Mouse (Mus musculus): ENCODE measurements at regions not wholly inside any gene's neighbourhood (a gene's known extent, or its start where the extent isn't known, plus 50 kb on each side); places are given as distances from the start of the nearest gene placed in this dataset.

GRCm38 (mm10) chr2:166482720-166483616 lies 230.7 kb downstream of the Prex1 start:
- Histone ChIP-seq H3K4me1 (ENCODE audit: control insufficient read depth in 2 of 2, insufficient read depth in 2 of 2, low read length in 2 of 2, poor library complexity in 1 of 2) (peaks cover 0 to 6% of the 10 kb centered on the region in 2 experiments; a peak in 1 of 4 replicates), H3K4me3 (ENCODE audit: insufficient read depth in 1 of 2, low read depth in 1 of 2, low read length in 2 of 2, poor library complexity in 1 of 2, severe bottlenecking in 1 of 2) (no peak overlapping the region), H3K36me3 (ENCODE audit: control insufficient read depth, insufficient read depth, low read length, poor library complexity, severe bottlenecking) (no peaks in the 10 kb centered on the region), H3K27ac (ENCODE audit: insufficient read depth, low read depth, low read length, poor library complexity, severe bottlenecking) (no peak overlapping the region), H3K9me3 (ENCODE audit: control insufficient read depth, insufficient read depth, low read depth, low read length) (no peaks in the 10 kb centered on the region), H3K9ac (ENCODE audit: insufficient read depth, low read depth, low read length, poor library complexity, severe bottlenecking) (no peak overlapping the region)
- TF ChIP-seq HCFC1 (IDR thresholded peaks at IDR 0.05; ENCODE audit: borderline replicate concordance, insufficient read depth, low read length) (no peak), ZC3H11A (IDR thresholded peaks at IDR 0.05; ENCODE audit: borderline replicate concordance, low read depth, low read length) (no peak), CHD2 (IDR thresholded peaks at IDR 0.05; ENCODE audit: low read depth, low read length) (no peak), ZNF384 (IDR thresholded peaks at IDR 0.05; ENCODE audit: low read depth, low read length) (no peak), MAFK (IDR thresholded peaks at IDR 0.05; ENCODE audit: insufficient read depth, low read depth, low read length) (no peak)
- in situ Hi-C loops (cut with MboI; ENCODE audit: low sequenced_read_pairs in 2 of 2, unreplicated experiment in 2 of 2): no loop called here
- DNase-seq (ENCODE audit: low read depth, low spot score): no peak

DNA sequence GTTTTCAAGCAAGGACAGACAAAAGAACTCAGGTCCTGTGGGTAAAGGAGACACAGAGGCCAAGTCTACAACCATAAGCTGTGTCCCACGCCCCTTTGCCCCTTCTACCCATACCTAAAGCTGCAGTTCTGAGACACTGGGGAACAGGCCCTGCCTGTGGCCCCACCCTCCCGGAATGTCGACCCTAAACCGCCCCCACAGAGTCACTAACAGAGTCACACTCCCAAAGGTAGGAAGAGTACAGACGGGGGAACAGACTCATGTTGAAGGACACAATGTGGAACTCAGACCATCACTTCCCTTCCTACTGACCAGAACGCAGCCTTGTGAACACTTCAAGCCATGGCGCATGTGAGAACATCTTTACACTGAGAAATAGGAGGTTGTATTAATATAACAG lies 231.9 kb downstream of the Prex1 start:
- Histone ChIP-seq H3K36me3 (ENCODE audit: control insufficient read depth, insufficient read depth, low read length, poor library complexity, severe bottlenecking) (no peaks in the 10 kb centered on the region), H3K4me3 (ENCODE audit: insufficient read depth in 1 of 2, low read depth in 1 of 2, low read length in 2 of 2, poor library complexity in 1 of 2, severe bottlenecking in 1 of 2) (no peak overlapping the region), H3K27ac (ENCODE audit: insufficient read depth, low read depth, low read length, poor library complexity, severe bottlenecking) (no peak overlapping the region), H3K4me1 (ENCODE audit: control insufficient read depth in 2 of 2, insufficient read depth in 2 of 2, low read length in 2 of 2, poor library complexity in 1 of 2) (peaks cover 1 to 8% of the 10 kb centered on the region in 2 experiments; a peak in 2 of 4 replicates), H3K9ac (ENCODE audit: insufficient read depth, low read depth, low read length, poor library complexity, severe bottlenecking) (no peak overlapping the region), H3K9me3 (ENCODE audit: control insufficient read depth, insufficient read depth, low read depth, low read length) (no peaks in the 10 kb centered on the region)
- in situ Hi-C loops (cut with MboI; ENCODE audit: low sequenced_read_pairs in 2 of 2, unreplicated experiment in 2 of 2): no loop called here
- no peak for DNase-seq (ENCODE audit: low read depth, low spot score)
- TF ChIP-seq ZNF384 (IDR thresholded peaks at IDR 0.05; ENCODE audit: low read depth, low read length) (no peak), MAFK (IDR thresholded peaks at IDR 0.05; ENCODE audit: insufficient read depth, low read depth, low read length) (no peak), HCFC1 (IDR thresholded peaks at IDR 0.05; ENCODE audit: borderline replicate concordance, insufficient read depth, low read length) (no peak), CHD2 (IDR thresholded peaks at IDR 0.05; ENCODE audit: low read depth, low read length) (no peak), ZC3H11A (IDR thresholded peaks at IDR 0.05; ENCODE audit: borderline replicate concordance, low read depth, low read length) (no peak)

DNA sequence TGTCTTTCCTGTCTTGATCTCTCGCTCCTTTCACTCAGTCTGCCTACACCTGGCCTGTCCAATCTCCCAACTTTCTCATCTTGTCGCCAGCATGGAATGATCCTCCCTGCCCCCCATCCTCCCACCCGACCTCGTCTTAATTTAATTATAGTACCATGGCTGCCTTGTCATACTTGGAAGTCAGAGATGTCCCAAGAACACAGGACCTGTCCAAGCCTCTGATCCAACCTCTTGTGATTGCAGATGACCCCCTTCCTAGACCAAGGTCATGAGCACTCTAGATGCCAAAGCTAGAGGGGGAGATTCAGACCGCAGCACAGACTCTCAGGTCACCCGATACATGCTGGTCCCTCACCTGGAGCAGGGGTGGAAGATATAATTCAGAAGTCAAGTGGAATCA lies 232.3 kb downstream of the Prex1 start:
- in situ Hi-C loops (cut with MboI; ENCODE audit: low sequenced_read_pairs in 2 of 2, unreplicated experiment in 2 of 2): no loop called here
- H3K9me3 ChIP-seq (ENCODE audit: control insufficient read depth, insufficient read depth, low read depth, low read length): no peaks in the 10 kb centered on the region
- H3K4me3 ChIP-seq (ENCODE audit: insufficient read depth in 1 of 2, low read depth in 1 of 2, low read length in 2 of 2, poor library complexity in 1 of 2, severe bottlenecking in 1 of 2): no peak overlapping the region
- no peak for TF ChIP-seq HCFC1 (IDR thresholded peaks at IDR 0.05; ENCODE audit: borderline replicate concordance, insufficient read depth, low read length)
- no peak for TF ChIP-seq MAFK (IDR thresholded peaks at IDR 0.05; ENCODE audit: insufficient read depth, low read depth, low read length)
- no peak for TF ChIP-seq ZNF384 (IDR thresholded peaks at IDR 0.05; ENCODE audit: low read depth, low read length)
- no peak for TF ChIP-seq CHD2 (IDR thresholded peaks at IDR 0.05; ENCODE audit: low read depth, low read length)
- TF ChIP-seq ZC3H11A (IDR thresholded peaks at IDR 0.05; ENCODE audit: borderline replicate concordance, low read depth, low read length): no peak
- H3K27ac ChIP-seq (ENCODE audit: insufficient read depth, low read depth, low read length, poor library complexity, severe bottlenecking): no peak overlapping the region
- no peaks in the 10 kb centered on the region for H3K36me3 ChIP-seq (ENCODE audit: control insufficient read depth, insufficient read depth, low read length, poor library complexity, severe bottlenecking)
- no peak overlapping the region for H3K9ac ChIP-seq (ENCODE audit: insufficient read depth, low read depth, low read length, poor library complexity, severe bottlenecking)
- peaks cover 1 to 8% of the 10 kb centered on the region in 2 experiments; a peak in 2 of 4 replicates for H3K4me1 ChIP-seq (ENCODE audit: control insufficient read depth in 2 of 2, insufficient read depth in 2 of 2, low read length in 2 of 2, poor library complexity in 1 of 2)
- DNase-seq (ENCODE audit: low read depth, low spot score): no peak

- TF ChIP-seq ZNF384 (IDR thresholded peaks at IDR 0.05; ENCODE audit: low read depth, low read length) (no peak), CHD2 (IDR thresholded peaks at IDR 0.05; ENCODE audit: low read depth, low read length) (no peak), ZC3H11A (IDR thresholded peaks at IDR 0.05; ENCODE audit: borderline replicate concordance, low read depth, low read length) (no peak), MAFK (IDR thresholded peaks at IDR 0.05; ENCODE audit: insufficient read depth, low read depth, low read length) (no peak), HCFC1 (IDR thresholded peaks at IDR 0.05; ENCODE audit: borderline replicate concordance, insufficient read depth, low read length) (no peak)
- Histone ChIP-seq H3K4me3 (ENCODE audit: insufficient read depth in 1 of 2, low read depth in 1 of 2, low read length in 2 of 2, poor library complexity in 1 of 2, severe bottlenecking in 1 of 2) (no peak overlapping the region), H3K4me1 (ENCODE audit: control insufficient read depth in 2 of 2, insufficient read depth in 2 of 2, low read length in 2 of 2, poor library complexity in 1 of 2) (peaks cover 1 to 8% of the 10 kb centered on the region in 2 experiments; a peak in 2 of 4 replicates), H3K9me3 (ENCODE audit: control insufficient read depth, insufficient read depth, low read depth, low read length) (no peaks in the 10 kb centered on the region), H3K36me3 (ENCODE audit: control insufficient read depth, insufficient read depth, low read length, poor library complexity, severe bottlenecking) (no peaks in the 10 kb centered on the region), H3K9ac (ENCODE audit: insufficient read depth, low read depth, low read length, poor library complexity, severe bottlenecking) (no peak overlapping the region), H3K27ac (ENCODE audit: insufficient read depth, low read depth, low read length, poor library complexity, severe bottlenecking) (no peak overlapping the region)
- no peak for DNase-seq (ENCODE audit: low read depth, low spot score)
- in situ Hi-C loops (cut with MboI; ENCODE audit: low sequenced_read_pairs in 2 of 2, unreplicated experiment in 2 of 2): no loop called here
These were observed 232.7 kb downstream of the Prex1 start for GRCm38 (mm10) chr2:166480883-166481282.
